Mouse (Mus musculus) hindbrain, postnatal 0 days (tissue): Measurements from ENCODE around the gene Chrnd. TPM values are rescaled to one million over a fixed set of nuclear protein-coding genes. Genes with fewer than 3 reads are reported as not detected.

ENCODE experiments used
- ATAC-seq: fragments of 200-750 bp; cut with Nextera tagmentation; 2 replicates; pipeline ENCODE4 v1.8.0; 2017; ENCODE audit warnings: mild to moderate bottlenecking, moderate TSS enrichment, moderate library complexity
- DNase-seq: peaks from one replicate; pipeline ENCODE4 v3.0.0-alpha.2; 2015; ENCODE audit warnings: low spot score
- H3K27ac ChIP-seq: fragments of 300-500 bp; sonication (generic); 2 replicates; pipeline ENCODE4 v1.5.1; 2014; ENCODE audit warnings: mild to moderate bottlenecking
- H3K27me3 ChIP-seq: fragments of 300-500 bp; sonication (generic); 2 replicates; pipeline ENCODE4 v1.6.1; 2014; ENCODE audit warnings: low read length, mixed read lengths; ENCODE audit not compliant: insufficient read depth
- H3K36me3 ChIP-seq: fragments of 300-500 bp; sonication (generic); 2 replicates; pipeline ENCODE4 v1.6.1; 2014; ENCODE audit warnings: low read length, mixed read lengths; ENCODE audit not compliant: insufficient read depth
- H3K4me1 ChIP-seq: fragments of 300-500 bp; sonication (generic); 2 replicates; pipeline ENCODE4 v1.6.1; 2014; ENCODE audit warnings: antibody characterized with exemption, low read length, mixed read lengths; ENCODE audit not compliant: insufficient read depth
- H3K4me2 ChIP-seq: fragments of 300-500 bp; sonication (generic); 2 replicates; pipeline ENCODE4 v1.6.1; 2014; ENCODE audit warnings: low read depth, mild to moderate bottlenecking, low read length, moderate library complexity, mixed read lengths
- H3K4me3 ChIP-seq: fragments of 300-500 bp; sonication (generic); 2 replicates; pipeline ENCODE4 v1.5.1; 2014; ENCODE audit warnings: low read length
- H3K9ac ChIP-seq: fragments of 300-500 bp; sonication (generic); replicated peaks from 2 replicates; pipeline ENCODE4 v1.6.1; 2014; ENCODE audit warnings: mild to moderate bottlenecking, low read length, moderate library complexity, mixed read lengths
- H3K9me3 ChIP-seq: fragments of 300-500 bp; sonication (generic); 2 replicates; pipeline ENCODE4 v1.6.1; 2016; ENCODE audit warnings: low read length, mixed read lengths
- CTCF ChIP-seq: IDR thresholded peaks from 2 replicates; pipeline ENCODE4 v1.5.1; 2016; ENCODE audit warnings: antibody characterized with exemption, control low read depth, low read depth
- WGBS: fragments of 180-500 bp; shearing (Covaris S2); extraction: QIAGEN DNeasy Blood & Tissue Kit; methylation state at CpG from one replicate; pipeline ENCODE4 v1.1.7; 2014; 5-methylcytosine and 5-hydroxymethylcytosine counted together
- polyA plus RNA-seq: library from polyadenylated mRNA; unstranded; fragments of >200 nt; fragmentation: Nextera tagmentation; extraction: Ambion mirVana; gene quantifications from 2 replicates; pipeline ENCODE4 v1.2.1, GENCODE M21; 2015
- total RNA-seq: library from RNA; depleted of rRNA; stranded (reverse); fragments of >200 nt; gene quantifications from 2 replicates; pipeline ENCODE4 v1.2.3, GENCODE M21; 2014

Chrnd gene
- total and polyA plus RNA-seq, 2 experiments from 2014 or later: not detected

DNA sequence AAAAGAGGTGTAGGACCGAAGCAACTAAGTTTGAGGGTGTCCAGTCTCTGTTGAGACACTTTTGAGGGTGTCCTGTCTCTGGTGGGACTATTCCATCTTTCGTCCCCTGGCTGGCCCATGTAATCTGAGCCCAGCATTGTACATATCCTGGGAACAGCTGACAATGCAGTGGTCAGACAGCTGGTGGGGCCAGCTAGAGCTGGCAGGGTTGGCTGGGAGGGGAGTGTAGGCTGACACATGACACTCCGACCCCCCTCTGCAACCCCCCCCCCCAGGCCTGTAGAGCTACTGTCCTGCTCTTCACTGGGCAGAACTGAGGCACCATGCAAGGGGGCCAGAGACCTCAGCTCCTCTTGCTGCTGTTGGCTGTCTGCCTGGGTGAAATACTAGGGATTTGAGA lies 15.1 kb downstream of the Chrnd start:
- H3K9ac ChIP-seq: no peak overlapping the region
- 49% methylated on average over 3 of the region's 3 CpGs for WGBS
- H3K27ac ChIP-seq: no peak overlapping the region
- ATAC-seq (no peak), DNase-seq (no peak)
- no peaks in the 10 kb centered on the region for H3K4me1 ChIP-seq
- TF ChIP-seq CTCF: no peak
- H3K4me2 ChIP-seq: no peak overlapping the region
- no peak overlapping the region for H3K4me3 ChIP-seq
- no peaks in the 10 kb centered on the region for H3K27me3 ChIP-seq
- H3K36me3 ChIP-seq: no peaks in the 10 kb centered on the region
- H3K9me3 ChIP-seq: no peaks in the 10 kb centered on the region

DNA sequence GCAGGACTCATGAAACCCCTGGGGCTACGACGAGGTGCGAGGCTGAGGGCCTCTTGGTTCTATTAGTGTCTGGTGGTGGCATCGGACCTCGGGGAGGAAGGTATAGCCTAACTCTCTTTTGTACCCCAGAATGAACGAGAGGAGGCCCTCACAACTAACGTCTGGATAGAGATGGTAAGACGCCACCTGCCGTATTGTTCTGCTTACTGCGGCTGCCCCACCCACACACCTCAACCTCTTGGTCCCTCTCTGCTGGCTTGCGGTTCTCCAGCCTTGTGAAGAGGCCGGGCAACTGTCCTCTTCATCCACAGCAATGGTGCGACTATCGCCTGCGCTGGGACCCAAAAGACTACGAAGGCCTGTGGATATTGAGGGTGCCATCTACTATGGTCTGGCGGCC lies 15.9 kb downstream of the Chrnd start:
- no peak overlapping the region for H3K27ac ChIP-seq
- peak; percentile 49 for TF ChIP-seq CTCF
- H3K4me2 ChIP-seq: no peak overlapping the region
- no peak overlapping the region for H3K9ac ChIP-seq
- H3K4me1 ChIP-seq: no peaks in the 10 kb centered on the region
- no peak overlapping the region for H3K4me3 ChIP-seq
- WGBS: 26% methylated on average over 17 of the region's 17 CpGs
- H3K9me3 ChIP-seq: no peaks in the 10 kb centered on the region
- DNase-seq: no peak
- no peaks in the 10 kb centered on the region for H3K36me3 ChIP-seq
- no peak for ATAC-seq
- H3K27me3 ChIP-seq: no peaks in the 10 kb centered on the region

DNA sequence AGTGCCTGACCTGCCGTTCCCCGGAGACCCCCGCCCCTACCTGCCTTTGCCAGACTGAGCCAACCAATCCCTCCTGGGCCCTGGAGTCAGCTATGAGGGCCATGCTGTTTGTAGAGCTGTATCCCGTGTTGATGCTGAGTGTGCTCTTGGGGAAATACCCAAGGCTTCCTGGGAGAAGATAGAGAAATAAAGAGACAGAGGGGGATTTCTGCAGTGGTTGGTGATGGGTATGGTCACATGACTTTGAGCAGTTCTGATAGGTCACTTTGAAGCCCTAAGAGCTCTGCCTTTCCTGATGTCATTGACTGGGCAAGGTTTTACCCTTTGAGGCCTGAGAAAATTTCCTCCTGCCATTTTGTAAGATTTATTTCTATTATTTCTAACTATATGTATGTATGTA lies 21.0 kb downstream of the Chrnd start:
- Histone ChIP-seq H3K4me2 (no peak overlapping the region), H3K4me1 (peaks cover 15% of the 10 kb centered on the region), H3K27ac (no peak overlapping the region), H3K36me3 (no peaks in the 10 kb centered on the region), H3K4me3 (no peak overlapping the region), H3K27me3 (no peaks in the 10 kb centered on the region), H3K9me3 (no peaks in the 10 kb centered on the region), H3K9ac (no peak overlapping the region)
- 82% methylated on average over 4 of the region's 4 CpGs for WGBS
- no peak for TF ChIP-seq CTCF
- no peak for DNase-seq
- no peak for ATAC-seq

DNA sequence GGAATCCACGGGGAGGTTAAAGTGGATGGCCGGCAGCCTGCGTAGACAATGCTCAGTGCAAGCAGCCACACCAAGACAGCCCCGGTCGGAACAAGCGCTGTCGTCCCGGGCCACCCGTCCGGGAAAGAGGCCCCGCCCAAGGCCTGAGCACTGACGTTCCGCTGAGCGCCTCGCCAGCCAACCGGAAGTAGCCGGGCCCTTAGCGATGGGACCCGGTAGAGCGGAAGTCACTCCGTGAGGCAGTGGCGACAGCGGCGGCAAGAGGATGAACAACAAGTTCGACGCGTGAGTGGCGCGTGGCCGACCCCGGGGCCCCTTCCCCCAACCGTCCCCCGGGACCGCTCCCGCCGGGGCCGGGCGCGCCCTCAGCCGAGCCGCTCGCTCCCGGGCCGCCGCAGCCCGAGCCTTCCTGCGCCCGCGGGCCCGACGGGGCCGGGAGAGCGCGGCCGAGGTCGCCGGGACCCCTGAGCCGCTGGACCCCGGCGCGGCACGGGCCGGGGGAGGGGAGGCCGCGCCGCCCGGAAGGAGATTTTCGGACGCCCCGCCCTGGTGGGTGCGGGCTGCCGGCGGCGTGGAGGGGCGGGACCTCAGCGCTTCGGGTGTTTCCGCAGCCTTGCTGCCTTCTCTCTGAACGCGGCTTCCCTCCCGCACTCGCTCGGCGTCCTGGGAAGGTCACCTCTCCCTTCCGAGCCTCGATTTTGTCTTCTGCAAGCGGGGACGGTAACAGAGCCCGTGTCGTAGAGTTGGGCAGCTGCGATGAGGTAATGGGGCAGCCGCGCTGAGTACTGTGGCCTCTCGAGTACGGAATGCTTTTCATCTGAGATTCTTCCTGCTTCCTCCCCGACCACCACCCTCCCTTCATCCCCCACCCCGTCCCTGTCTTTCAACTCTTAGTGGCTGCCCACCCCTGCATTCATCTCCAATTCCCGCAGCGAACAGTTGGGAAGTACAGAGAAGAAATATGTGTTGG lies 23.6 kb downstream of the Chrnd start, which contains the start of gene Eif4e2:
Gene Eif4e2 (plus strand): TSS at position 180 of the 970 bp plus-strand sequence.
- H3K36me3 ChIP-seq: peaks cover 4% of the 10 kb centered on the region; the same call in 1 of the 2 replicates
- H3K4me3 ChIP-seq: peak within 1 kb of the TSS; percentile 89
- H3K27me3 ChIP-seq: no peaks in the 10 kb centered on the region
- peak within 1 kb of the TSS; percentile 93 for H3K9ac ChIP-seq
- peak within 1 kb of the TSS; percentile 98 for H3K27ac ChIP-seq
- H3K4me2 ChIP-seq: peak within 1 kb of the TSS; percentile 71
- peak; percentile 47 for TF ChIP-seq CTCF
- DNase-seq (peak; percentile 97), ATAC-seq (peak; percentile 97)
- peaks cover 21% of the 10 kb centered on the region for H3K4me1 ChIP-seq
- under 1% methylated on average over 73 of the region's 99 CpGs for WGBS
- no peaks in the 10 kb centered on the region for H3K9me3 ChIP-seq

DNA sequence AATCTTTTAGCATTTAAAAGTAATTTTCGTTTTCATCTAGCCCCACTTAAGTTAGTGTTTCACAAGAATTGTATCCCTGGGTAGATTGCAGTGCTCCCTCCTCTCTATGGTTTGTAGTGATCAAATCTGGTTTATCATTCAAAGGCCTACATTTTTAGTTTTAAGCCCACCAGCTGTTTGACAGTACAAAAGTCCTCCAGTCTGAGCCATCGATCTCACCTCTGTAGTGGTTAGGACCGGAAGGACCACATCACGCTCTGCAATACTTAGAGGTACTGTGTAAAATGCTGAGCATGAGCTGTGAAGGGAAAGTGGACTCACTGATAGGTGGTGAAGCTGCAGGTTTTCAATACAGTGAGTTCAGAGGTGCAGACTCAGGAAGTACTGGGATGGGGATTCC lies 24.3 kb downstream of the Chrnd start:
- TF ChIP-seq CTCF: no peak
- WGBS: 22% methylated on average over 4 of the region's 4 CpGs

DNA sequence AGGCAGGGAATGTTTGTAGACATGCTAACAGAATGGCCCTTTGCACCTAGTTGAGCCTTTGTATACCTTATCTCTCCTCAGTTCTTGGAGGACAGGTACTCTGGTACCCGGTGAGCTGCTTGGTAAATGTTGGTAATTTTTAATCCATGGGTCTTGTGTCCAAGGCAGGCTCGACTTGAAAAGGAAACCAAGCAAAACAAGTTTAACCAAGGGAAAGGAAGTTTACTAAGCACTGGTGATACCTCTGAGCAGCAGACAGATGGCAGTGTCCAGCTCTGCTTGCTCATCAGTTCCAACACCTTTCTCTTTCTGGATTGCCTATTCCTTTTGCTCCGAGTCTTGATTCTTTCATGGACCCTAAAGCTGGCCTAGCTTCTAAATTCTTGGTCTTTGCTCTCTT lies 27.5 kb downstream of the Chrnd start:
- peak; percentile 74 for TF ChIP-seq CTCF
- no peaks in the 10 kb centered on the region for H3K9me3 ChIP-seq
- H3K27me3 ChIP-seq: no peaks in the 10 kb centered on the region
- H3K4me2 ChIP-seq: no peak overlapping the region
- no peak overlapping the region for H3K9ac ChIP-seq
- no peak overlapping the region for H3K4me3 ChIP-seq
- WGBS: 59% methylated on average over 3 of the region's 3 CpGs
- peaks cover 33% of the 10 kb centered on the region for H3K36me3 ChIP-seq
- ATAC-seq (no peak), DNase-seq (peak; percentile 28)
- peaks cover 20% of the 10 kb centered on the region for H3K4me1 ChIP-seq
- H3K27ac ChIP-seq: no peak overlapping the region

More for the DNA sequence above, 24.3 kb downstream of the Chrnd start:
- Histone ChIP-seq H3K27ac (peak overlapping the region; percentile 98; the same call in 1 of the 2 replicates), H3K27me3 (no peaks in the 10 kb centered on the region), H3K9ac (peak overlapping the region; percentile 93), H3K4me2 (peak overlapping the region; percentile 71), H3K9me3 (no peaks in the 10 kb centered on the region), H3K4me1 (peaks cover 21% of the 10 kb centered on the region), H3K36me3 (peaks cover 6% of the 10 kb centered on the region; the same call in 1 of the 2 replicates), H3K4me3 (peak overlapping the region; percentile 89)
- no peak for DNase-seq
- no peak for ATAC-seq

DNA sequence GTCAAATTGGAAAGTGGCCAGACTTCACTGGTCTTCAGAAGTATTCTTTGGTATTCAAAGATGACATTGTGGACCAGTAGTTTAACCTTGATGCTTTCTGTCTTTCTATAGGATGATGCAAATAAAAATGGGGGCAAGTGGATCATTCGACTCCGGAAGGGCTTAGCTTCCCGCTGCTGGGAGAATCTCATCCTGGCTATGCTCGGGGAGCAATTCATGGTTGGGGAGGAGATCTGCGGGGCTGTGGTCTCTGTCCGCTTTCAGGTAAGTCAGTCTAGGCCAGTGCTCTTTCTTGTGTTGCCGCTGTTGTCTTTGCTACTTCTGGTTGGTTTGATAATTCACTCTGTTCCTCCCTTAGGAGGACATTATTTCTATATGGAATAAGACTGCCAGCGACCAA lies 35.3 kb downstream of the Chrnd start:
- TF ChIP-seq CTCF: no peak
- 95% methylated on average over 8 of the region's 8 CpGs for WGBS

More for the DNA sequence above, 35.3 kb downstream of the Chrnd start:
- Histone ChIP-seq H3K9ac (no peak overlapping the region), H3K27me3 (no peaks in the 10 kb centered on the region), H3K4me1 (no peaks in the 10 kb centered on the region), H3K4me3 (no peak overlapping the region), H3K27ac (no peak overlapping the region), H3K36me3 (peaks cover 79% of the 10 kb centered on the region), H3K9me3 (no peaks in the 10 kb centered on the region), H3K4me2 (no peak overlapping the region)
- no peak for ATAC-seq
- DNase-seq: no peak
